Mouse (Mus musculus): ENCODE measurements at regions not wholly inside any gene's neighbourhood (a gene's known extent, or its start where the extent isn't known, plus 50 kb on each side); places are given as distances from the start of the nearest gene placed in this dataset.

DNA sequence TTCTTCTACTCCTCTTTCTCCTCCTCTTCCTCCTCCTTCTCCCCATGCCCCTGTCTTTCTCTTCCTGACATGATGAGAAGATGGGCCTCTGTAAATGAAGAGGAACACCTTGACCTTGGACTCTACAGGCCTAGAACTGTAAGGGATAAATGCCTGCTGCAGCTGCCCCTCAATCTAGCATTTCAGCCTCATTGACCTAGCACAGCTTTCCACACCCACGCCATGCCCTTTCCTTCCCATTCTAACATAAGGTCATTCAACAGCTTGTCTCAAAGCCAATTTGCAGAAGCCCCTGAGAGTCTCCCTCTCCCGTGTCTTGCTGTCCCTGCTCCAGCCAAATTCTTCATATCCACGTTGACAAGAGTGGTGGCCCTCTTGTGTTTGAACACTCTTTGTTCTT, 63.8 kb upstream of the Dscam start:
- in situ Hi-C loops (cut with MboI; ENCODE audit: unreplicated experiment in 2 of 2), result no loop called here

DNA sequence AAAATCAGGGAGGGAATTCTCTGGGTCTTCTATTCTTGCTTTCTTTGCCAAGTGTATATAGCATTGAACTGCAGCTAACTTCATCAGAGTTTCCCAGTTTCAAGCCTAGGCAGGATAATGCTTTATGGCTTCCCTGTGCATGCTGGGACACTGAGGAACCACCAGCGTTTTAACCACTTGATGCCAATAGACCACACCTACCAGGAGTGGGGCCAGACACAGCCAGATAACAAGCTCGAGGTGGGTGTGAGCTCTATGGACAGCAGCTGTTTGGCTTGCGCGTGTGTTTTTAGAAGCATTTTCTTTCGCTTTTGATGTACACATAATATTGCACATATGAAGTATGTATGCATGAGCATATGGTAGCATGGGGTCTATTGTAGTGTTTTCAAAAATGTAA, 69.1 kb upstream of the Dscam start:
- in situ Hi-C loops (cut with MboI; ENCODE audit: unreplicated experiment in 2 of 2), result no loop called here

DNA sequence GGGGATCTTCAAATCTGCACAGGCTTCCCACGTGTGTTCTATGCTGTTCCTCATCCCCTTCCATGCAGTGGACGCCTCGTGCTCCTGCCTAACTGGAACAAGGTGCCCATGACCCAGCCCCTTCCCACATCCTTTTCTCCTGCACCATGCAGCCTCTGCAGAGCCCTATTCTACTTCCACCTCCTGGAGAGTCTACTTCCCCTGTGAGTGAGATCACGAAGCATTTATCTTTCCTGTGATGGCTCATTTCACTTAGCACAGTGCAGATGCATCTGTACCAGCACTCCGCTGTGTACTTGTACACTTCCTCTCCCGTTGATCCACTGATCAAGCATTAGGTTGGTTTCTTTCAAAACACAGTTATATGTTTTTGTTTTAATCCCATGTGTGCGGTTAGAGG, 69.5 kb upstream of the Dscam start:
- in situ Hi-C loops (cut with MboI; ENCODE audit: unreplicated experiment in 2 of 2), result no loop called here

DNA sequence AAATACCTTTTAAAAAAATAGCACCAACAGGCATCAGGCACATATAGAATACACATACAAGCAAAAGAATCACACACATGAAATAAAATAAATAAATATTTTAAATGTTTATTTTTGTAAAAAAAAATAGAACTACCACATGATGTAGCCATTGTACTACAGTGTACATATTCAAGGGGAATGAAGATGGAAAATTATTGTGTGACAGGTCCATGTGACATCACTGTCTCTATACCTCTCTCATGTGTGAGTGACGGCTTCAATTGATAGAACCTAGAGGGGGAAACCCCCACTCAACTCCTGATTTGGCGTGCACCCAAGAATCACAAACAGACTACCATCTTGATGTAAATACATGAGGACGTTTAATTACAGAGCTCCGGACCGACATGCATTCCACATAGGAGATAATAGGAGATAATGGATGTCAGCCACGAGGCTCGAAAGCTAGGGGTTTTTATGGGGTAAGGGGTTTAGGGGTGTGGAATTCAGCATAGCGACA, 70.4 kb upstream of the Dscam start:
- in situ Hi-C loops (cut with MboI; ENCODE audit: unreplicated experiment in 2 of 2), result no loop called here

DNA sequence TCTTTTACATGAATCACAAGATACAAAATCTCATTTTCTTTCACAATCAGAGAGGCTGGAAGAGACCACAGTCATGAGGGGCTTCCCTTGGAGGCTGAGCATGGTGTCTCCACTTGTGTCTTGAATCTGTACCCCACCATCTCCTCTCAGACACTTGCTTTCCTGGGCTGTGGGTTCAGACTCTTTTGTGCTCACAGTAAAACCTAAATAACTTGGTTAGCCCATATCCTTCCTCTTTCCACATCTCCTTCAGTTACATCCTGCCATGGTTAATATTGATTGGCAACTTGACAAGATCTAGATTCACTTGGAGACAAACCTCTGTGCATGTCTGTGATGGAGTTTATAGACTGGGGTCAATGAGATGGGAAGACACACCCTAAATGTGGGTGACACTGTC, 71.1 kb upstream of the Dscam start:
- in situ Hi-C loops (cut with MboI; ENCODE audit: unreplicated experiment in 2 of 2), result no loop called here

DNA sequence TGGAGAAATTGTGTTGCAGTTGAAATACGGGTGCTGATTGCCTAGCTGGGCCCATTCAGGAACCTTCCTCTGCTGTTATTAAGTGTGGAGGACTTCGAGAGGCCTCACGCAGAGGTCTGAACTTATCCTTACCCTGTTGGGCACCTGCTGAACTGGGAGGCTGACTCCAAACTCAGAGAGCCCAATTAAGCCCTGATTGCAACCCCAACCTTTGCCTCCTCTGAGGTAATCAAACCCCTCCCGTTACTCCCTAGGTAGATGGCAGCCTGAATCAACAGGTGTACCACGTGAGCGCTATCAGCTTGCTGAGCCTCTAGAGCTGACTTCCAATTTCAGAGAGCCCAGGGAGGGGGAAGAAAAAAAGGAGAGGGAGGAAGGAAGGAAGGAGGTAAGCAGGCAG, 79.9 kb upstream of the Dscam start:
- in situ Hi-C loops (cut with MboI; ENCODE audit: unreplicated experiment in 2 of 2), result no loop called here

DNA sequence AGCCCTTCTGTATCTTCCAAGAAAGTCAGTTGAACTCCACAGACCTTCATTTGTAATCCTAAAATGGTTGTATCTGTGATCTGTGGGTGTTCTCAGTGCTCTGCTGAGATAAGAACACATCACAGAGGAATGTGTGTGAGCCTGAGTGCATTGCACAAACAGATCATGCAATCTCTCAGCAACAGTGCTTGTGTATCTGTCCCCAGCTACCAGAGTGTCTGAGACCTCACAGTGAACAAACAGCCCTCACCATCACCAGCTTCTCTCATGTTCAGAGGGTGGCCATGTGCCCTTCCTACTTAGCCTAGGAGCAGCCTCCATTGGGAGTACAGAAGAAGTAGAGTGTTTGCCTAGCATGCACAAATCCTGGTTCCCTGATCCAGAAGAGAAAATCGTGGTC, 82.0 kb upstream of the Dscam start:
- in situ Hi-C loops (cut with MboI; ENCODE audit: unreplicated experiment in 2 of 2), result no loop called here

DNA sequence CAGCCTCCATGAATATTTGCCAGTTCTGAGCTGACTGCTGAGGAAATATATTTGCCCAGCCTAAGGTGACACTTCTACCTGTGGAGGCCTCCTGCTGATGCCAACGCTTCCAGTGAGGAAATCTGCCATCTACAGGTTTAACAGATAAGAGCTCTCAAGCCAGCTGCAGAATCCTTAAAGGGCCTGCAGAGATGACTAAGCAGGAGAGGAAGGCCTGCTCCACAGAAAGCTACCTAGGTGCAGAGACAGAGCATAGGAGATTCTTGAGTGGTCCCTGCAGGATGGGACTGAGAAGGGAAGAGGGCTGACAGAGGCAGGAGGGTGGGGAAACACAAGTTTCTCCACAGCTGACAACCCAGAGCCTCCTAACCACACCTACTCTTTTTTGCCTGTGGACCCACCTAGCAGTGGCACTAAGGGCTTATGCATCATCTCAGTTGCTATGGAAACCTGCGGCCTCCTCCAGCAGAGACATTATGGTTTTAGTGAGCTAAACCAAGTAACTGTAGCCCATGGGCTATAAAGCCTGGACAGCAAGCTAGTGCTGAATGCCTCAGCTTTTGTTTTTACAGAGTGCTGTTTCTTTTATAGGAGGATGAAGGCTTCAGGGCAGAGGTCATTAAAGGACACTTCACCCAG, 82.6 kb upstream of the Dscam start:
- in situ Hi-C loops (cut with MboI; ENCODE audit: unreplicated experiment in 2 of 2), result no loop called here

DNA sequence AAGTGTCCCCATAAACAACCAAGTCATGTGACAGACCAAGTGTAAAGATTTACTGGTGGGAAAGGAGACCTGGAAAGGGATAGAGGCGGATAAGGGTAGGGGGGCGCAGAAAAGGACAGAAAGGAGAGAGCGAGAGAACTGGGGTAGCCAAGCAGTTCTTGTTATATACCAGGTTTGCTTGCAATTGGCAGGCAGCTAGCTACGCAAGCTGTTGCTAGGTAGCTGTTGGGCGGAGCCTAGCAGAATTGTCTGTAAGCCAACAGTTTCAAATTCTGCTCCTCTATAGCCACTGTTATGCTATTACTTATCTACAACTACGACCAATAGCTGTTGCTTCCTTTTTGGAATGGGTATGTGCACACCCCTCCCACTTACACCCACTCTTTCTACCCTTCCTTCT, 88.3 kb upstream of the Dscam start:
- in situ Hi-C loops (cut with MboI; ENCODE audit: unreplicated experiment in 2 of 2), result no loop called here

DNA sequence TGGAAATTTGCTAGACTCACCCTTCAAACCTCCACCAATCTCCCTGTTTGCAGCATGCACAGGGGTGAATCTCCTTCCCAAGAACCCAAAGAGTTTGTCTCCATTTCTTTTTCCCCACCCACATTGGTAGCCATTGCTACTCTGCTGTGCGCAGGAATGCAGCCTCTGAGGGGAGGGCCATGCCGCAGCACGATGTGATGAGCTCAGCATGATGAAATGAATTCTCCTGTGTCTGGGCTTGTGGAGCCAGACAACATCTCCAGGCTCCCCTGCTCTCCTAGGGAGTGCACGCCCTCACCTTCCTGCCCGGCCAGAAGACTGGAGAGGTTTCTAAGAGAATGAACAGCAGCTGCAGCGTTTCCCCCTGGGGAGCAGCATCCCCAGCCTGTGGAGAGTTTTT, 92.9 kb upstream of the Dscam start:
- in situ Hi-C loops (cut with MboI; ENCODE audit: unreplicated experiment in 2 of 2), result no loop called here

DNA sequence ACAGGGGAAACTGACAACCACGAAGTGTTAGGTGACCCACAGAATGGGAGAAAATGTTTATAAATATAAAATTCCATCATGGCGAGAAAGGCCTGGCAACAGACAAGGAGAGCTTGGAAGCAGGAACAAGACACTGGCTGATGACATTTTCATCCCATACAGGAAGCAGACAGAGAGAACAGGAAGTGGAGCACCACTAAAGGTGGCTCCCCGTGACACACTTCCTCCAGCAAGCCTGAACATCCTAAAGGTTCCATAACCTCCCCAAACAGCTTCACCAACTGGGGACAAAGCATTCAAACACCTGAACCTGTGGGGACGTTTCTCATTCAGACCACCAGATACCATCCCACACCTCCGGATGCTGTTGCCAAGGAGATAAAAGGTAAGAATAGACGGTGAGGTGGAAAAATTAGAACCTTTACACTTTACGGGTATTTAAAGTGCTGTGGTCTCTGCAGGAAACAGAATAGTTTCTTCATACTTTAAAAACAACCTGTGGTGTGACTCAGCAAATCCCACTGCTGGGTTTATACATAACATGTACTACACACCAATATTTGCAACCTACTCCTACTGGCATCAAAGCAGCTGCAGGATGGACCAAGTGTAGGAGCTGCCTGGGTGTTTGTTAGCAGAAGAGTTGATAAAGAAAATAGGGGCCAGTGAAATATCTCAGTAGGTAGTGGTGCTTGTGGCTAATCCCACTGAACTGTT, 86.0 kb upstream of the Bace2 start:
- in situ Hi-C loops (cut with MboI; ENCODE audit: unreplicated experiment in 2 of 2), result no loop called here

DNA sequence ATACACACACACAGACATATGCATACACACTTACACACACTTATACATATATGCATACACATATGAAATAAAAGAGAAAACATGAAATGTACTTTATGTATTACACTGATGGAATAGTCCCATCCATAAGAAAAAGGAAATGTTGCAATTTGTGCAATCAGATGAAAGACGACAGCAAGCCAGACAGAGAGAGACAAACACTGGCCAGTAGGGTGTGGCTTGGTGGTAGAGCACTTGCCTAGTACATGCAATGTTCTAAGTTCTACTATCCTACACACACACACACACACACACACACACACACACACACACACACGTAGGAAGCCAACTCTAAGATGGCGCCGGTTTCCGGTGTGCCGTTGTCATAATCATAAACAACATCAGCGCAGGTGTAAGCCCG, 85.3 kb upstream of the Bace2 start:
- in situ Hi-C loops (cut with MboI; ENCODE audit: unreplicated experiment in 2 of 2), result no loop called here

DNA sequence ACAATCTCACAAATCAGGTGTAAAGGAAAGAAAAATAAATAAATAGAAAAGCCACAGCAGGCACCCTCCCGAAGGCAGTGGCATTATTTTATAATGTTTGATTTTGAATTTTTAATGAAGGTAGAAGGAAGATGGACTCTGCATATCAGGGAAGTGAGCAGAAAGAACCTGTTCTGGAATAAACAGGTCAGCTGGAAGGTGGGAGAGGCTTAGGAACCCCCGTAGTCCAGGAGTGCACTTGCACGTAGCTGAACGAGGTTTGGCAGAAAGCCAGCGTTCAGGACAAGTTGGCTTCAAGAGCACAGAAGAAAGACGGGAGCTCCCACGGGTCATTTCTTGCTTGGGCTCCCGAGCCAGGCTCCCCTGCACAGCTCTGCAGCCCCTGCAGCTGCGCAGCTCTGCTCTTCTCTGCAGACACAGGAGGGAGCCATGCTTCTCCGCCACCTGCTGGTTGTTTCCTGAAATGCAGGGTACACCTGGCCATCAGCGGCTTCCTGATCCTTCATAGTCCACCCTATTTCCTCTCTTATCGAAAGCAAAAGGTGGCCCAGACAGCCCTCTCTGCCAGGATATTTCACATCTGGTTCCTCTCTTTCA, 84.4 kb upstream of the Bace2 start:
- in situ Hi-C loops (cut with MboI; ENCODE audit: unreplicated experiment in 2 of 2), result no loop called here

DNA sequence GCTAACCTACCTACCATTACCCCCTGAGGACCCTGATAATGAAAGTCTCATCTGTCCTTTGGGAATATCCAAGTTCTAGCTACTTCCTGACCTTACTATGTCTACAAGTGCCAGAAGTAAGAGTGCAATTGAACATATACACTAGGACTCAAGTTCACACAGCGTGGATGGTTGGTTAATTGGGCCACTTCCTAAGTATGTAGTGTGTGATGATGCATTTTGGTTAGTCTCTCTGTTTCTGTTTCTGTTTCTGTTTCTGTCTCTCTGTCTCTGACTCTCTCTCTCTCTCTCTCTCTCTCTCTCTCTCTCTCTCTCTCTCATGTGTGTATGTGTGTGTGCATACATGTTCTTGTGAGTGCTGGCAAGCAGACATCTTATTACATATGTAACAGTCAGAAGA, 77.6 kb upstream of the Bace2 start:
- in situ Hi-C loops (cut with MboI; ENCODE audit: unreplicated experiment in 2 of 2), result loop anchor here in 1 of 2 experiments (25.0 kb wide), 3 partner anchors 592 to 1042 kb away; partner anchors contain the start of gene B3galt5

DNA sequence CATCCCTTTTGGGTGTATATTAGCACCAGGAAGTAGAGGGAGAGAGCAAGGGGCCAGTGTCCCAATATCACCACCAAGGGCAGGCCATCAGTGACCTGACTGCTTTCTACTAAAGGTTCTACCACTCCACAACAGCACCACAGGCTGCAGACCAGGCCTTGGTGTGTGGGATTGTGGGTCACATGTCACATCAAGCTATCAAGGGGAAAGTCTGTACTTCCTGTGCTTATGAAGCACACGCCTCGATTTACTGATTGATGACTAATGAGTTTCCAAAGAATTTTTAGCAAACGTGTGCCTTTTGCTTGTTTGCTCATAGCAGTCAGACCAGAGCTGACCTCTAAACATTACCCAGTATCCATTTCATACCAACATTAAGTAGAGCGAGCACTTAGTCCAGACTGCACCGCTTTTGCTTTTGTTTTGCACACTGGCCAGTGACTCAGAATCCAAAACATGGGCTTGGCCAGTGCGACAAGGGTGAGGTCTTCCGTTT, 74.9 kb upstream of the Bace2 start:
- in situ Hi-C loops (cut with MboI; ENCODE audit: unreplicated experiment in 2 of 2), result loop anchor here (5.0 to 25.0 kb wide), 4 partner anchors 584 to 1044 kb away; partner anchors contain the start of gene B3galt5 (in 1 of the 2)

DNA sequence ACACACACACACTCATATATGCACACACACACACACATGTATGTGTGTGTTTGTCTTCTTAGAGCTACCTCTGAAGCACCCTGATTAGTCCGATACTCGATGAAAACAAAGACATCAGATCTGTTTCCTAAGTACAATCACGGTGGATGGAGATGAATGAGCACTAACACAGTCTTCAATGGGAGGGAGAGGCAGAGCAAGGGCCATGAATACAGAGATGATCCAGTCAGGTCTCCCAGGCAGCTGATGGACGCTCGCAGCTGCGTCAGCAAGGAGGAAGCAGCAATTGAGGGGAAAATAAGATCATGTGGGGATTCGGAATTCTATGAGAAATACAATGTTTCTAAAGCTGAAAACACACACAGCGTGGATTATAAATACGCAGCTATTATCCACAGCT, 73.6 kb upstream of the Bace2 start:
- in situ Hi-C loops (cut with MboI; ENCODE audit: unreplicated experiment in 2 of 2), result loop anchor here (5.0 to 25.0 kb wide), 4 partner anchors 586 to 1046 kb away; partner anchors contain the start of gene B3galt5 (in 1 of the 2)

DNA sequence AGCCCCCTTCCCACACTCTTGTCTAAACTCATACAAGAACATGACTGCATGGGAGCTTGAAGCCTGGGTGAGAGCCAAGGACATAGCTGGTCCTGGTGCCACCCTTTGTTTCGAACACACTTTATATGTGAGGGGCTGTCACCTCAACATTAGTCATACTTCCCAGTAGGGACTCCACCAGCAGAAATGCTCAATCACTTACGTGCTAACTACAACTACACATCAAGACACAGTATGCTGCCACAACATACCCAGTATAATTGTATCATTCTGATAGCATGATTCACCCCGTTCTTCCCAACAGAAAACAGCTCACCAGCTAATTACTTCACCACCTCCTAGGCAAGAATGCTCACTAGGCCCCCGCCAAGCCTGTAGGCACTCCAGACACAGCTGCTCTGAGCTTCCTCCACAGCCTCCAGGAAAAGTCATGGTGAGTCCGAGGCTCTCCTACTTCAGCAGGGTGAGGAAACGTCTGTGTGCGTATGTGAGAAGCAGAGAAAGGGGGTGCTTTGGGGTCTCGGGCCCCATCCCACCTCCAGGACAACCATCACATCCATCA, 70.6 kb upstream of the Bace2 start:
- in situ Hi-C loops (cut with MboI; ENCODE audit: unreplicated experiment in 2 of 2), result loop anchor here in 1 of 2 experiments (25.0 kb wide), 3 partner anchors 599 to 1049 kb away; partner anchors contain the start of gene B3galt5

DNA sequence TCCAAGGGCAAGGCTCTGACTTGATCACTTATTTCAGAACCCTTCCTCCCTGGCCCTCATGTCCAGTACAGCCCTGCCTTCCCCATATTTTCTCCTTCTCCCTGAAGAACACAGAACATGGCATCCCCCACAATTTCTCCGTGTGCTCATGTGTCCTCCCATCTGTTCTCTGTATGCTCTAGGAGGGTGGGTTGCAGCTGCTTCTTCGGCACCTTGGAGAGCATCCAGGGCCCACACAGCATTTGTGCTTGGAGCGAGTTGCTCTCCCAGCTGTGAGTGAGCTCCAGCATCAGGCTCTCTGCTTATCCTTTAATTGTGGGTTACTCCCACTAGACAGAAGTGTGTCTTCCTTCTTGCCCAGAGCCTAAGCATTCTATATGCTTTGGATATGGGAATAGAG, 69.8 kb upstream of the Bace2 start:
- in situ Hi-C loops (cut with MboI; ENCODE audit: unreplicated experiment in 2 of 2), result loop anchor here in 1 of 2 experiments (25.0 kb wide), 3 partner anchors 599 to 1049 kb away; partner anchors contain the start of gene B3galt5

DNA sequence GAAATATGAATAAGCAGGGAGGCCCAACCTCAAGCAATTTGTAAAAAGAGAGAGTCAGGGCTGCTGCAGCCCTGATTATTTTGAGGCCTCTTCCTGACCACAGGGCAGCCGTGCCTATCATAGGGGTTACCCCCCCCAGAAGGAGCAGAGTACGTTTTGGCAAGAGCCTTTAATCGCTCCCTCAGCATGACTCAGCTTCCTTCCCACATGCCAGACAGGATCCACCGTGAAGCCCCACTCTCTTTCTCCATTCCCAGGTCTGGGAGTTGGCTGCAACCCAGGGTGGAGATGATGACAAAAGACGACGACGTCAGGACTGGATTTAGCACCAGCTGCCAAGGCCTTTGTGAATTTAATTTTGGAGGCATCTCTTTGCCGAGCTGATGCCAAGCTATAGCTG, 67.9 kb upstream of the Bace2 start:
- in situ Hi-C loops (cut with MboI; ENCODE audit: unreplicated experiment in 2 of 2), result loop anchor here in 1 of 2 experiments (25.0 kb wide), 3 partner anchors 601 to 1051 kb away; partner anchors contain the start of gene B3galt5

DNA sequence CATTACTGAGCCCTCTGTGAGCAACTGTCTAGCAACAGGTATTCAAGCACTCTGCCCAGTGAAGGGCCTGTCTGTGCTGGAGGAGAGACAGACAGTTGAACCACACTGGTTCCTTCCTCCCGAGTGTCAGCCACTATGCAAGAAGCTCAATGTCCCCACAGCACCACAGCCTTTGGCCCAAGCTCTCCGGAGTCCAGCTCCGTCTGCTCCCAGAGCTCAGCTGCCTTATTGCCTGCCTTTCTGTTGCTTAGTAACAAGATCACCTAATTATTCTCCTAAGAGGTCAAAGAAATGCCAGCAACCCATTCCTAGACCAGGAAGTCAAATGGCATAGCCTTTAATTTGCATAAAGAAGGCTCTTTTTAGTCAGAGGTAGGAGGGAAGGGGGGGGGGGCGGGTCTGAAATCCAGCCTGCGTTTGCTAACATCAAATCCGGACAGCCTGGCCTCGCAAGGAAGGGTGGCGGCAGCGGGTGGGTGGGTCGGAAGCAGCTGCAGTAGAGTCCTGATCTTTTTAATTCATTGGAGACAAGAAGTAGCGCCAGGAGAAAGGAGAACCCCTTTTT, 64.0 kb upstream of the Bace2 start:
- in situ Hi-C loops (cut with MboI; ENCODE audit: unreplicated experiment in 2 of 2), result loop anchor here (5.0 to 25.0 kb wide), 5 partner anchors 605 to 1058 kb away; partner anchors contain the start of gene B3galt5 (in 2 of the 2)
